Comparison of ENCODE assay signal across 22 mouse cellular contexts in genomic region chr10:5423984-5424383, GRCm38 (mm10).
DNase-seq lines count a peak whose midpoint lies in the region; ATAC-seq lines count a peak whose summit lies in the region.
"Had no signal": no experiment of that assay in that cellular context is flagged by ENCODE, and none has a peak within 500 bp of the region (broad histone marks: within the 10 kb centered on the region; RNA-seq: fewer than 3 reads in every experiment).

No protein-coding gene starts in this region.

- H3K9me3 ChIP-seq in forebrain, embryonic 16.5 days (ENCODE audit: control insufficient read depth, low read length): no peaks in the 10 kb centered on the region
- no peaks in the 10 kb centered on the region; the same call in 1 of the 2 replicates for H3K9me3 ChIP-seq in forebrain, embryonic 10.5 days
- H3K9me3 ChIP-seq: embryonic facial prominence, embryonic 15.5 days; liver, embryonic 13.5 days; midbrain, embryonic 12.5 days; neural tube, embryonic 15.5 days; stomach, embryonic 15.5 days had no signal

- 56% methylated on average over 4 of the region's 4 CpGs for WGBS in forebrain, embryonic 16.5 days
- WGBS in forebrain, embryonic 10.5 days: 90% methylated on average over 4 of the region's 4 CpGs

- no peaks in the 10 kb centered on the region for H3K36me3 ChIP-seq in forebrain, embryonic 16.5 days (ENCODE audit: control insufficient read depth, insufficient read depth)
- no peaks in the 10 kb centered on the region for H3K36me3 ChIP-seq in forebrain, embryonic 10.5 days (replicated peaks)
- H3K36me3 ChIP-seq: embryonic facial prominence, embryonic 15.5 days; liver, embryonic 13.5 days; midbrain, embryonic 12.5 days; neural tube, embryonic 15.5 days; stomach, embryonic 15.5 days had no signal

- peak; percentile 63 for ATAC-seq in forebrain, embryonic 16.5 days
- ATAC-seq in megakaryocyte progenitor cell, adult 5-6 weeks (replicated peaks; ENCODE audit: poor library complexity): no peak
- ATAC-seq: activated CD4-positive, CD25-positive, alpha-beta regulatory T cell, adult 4 months; inflammation-experienced regulatory T-cells, adult 6 months had no signal

- no peaks in the 10 kb centered on the region for H3K4me1 ChIP-seq in forebrain, embryonic 16.5 days (replicated peaks; ENCODE audit: control insufficient read depth, insufficient read depth, low read length)
- H3K4me1 ChIP-seq in forebrain, embryonic 10.5 days: no peaks in the 10 kb centered on the region
- H3K4me1 ChIP-seq: embryonic facial prominence, embryonic 15.5 days; liver, embryonic 13.5 days; midbrain, embryonic 12.5 days; neural tube, embryonic 15.5 days; stomach, embryonic 15.5 days had no signal

- no peak overlapping the region for H3K27ac ChIP-seq in forebrain, embryonic 16.5 days (ENCODE audit: low read length)
- H3K27ac ChIP-seq in forebrain, embryonic 10.5 days: no peak overlapping the region
- H3K27ac ChIP-seq: embryonic facial prominence, embryonic 15.5 days; liver, embryonic 13.5 days; macrophage; midbrain, embryonic 12.5 days; neural tube, embryonic 15.5 days; stomach, embryonic 15.5 days had no signal

- H3K9ac ChIP-seq in forebrain, embryonic 16.5 days (replicated peaks; ENCODE audit: low read depth, low read length): no peak overlapping the region
- H3K9ac ChIP-seq: embryonic facial prominence, embryonic 15.5 days; liver, embryonic 13.5 days; lung, embryonic 14.5 days; midbrain, embryonic 12.5 days; neural tube, embryonic 15.5 days; stomach, embryonic 15.5 days had no signal

- H3K4me3 ChIP-seq in forebrain, embryonic 16.5 days (replicated peaks; ENCODE audit: low read length): no peak overlapping the region
- no peak overlapping the region for H3K4me3 ChIP-seq in forebrain, embryonic 10.5 days
- H3K4me3 ChIP-seq: embryonic facial prominence, embryonic 15.5 days; liver, embryonic 13.5 days; midbrain, embryonic 12.5 days; myocyte; neural tube, embryonic 15.5 days; stomach, embryonic 15.5 days had no signal

- no peak overlapping the region for H3K4me2 ChIP-seq in forebrain, embryonic 16.5 days (ENCODE audit: low read length)
- H3K4me2 ChIP-seq: embryonic facial prominence, embryonic 15.5 days; liver, embryonic 13.5 days; lung, embryonic 14.5 days; midbrain, embryonic 12.5 days; neural tube, embryonic 15.5 days; stomach, embryonic 15.5 days had no signal

- no peaks in the 10 kb centered on the region for H3K27me3 ChIP-seq in forebrain, embryonic 16.5 days (replicated peaks; ENCODE audit: control insufficient read depth, insufficient read depth, low read length)
- H3K27me3 ChIP-seq in forebrain, embryonic 10.5 days (ENCODE audit: poor library complexity, severe bottlenecking): no peaks in the 10 kb centered on the region
- H3K27me3 ChIP-seq: embryonic facial prominence, embryonic 15.5 days; liver, embryonic 13.5 days; midbrain, embryonic 12.5 days; neural tube, embryonic 15.5 days; stomach, embryonic 15.5 days had no signal

- DNase-seq in forebrain, embryonic 10.5 days (ENCODE audit: extremely low spot score, low spot score): no peak
- peak; percentile 7 to 36 for DNase-seq in layer of hippocampus, postnatal 14 days (ENCODE audit: low spot score in 2 of 2)
- no peak for DNase-seq in layer of hippocampus, adult 9-10 months (ENCODE audit: low spot score)
- peak; percentile 82 for DNase-seq in Muller cell, postnatal 12 days (ENCODE audit: inconsistent ontology term)
- peak; percentile 23 for DNase-seq in brain, adult 2 months (ENCODE audit: low read depth, low spot score)
- DNase-seq in urinary bladder, postnatal 14 days (ENCODE audit: low spot score): no peak
- DNase-seq: adrenal gland, postnatal 14 days; kidney, adult 2 months; kidney, postnatal 14 days; liver, embryonic 13.5 days; lung, embryonic 14.5 days; thymus, adult 18-20 months had no signal

Comparison
In these comparisons a context has a peak if more than half of its experiments do, and no peak if none do; other contexts are left out.
1. DNase-seq: peak in layer of hippocampus, postnatal 14 days (2 of 2), Muller cell, postnatal 12 days (single experiment) and brain, adult 2 months (single experiment); none in forebrain, embryonic 10.5 days (single experiment), layer of hippocampus, adult 9-10 months (single experiment) and urinary bladder, postnatal 14 days (single experiment).